In the genomic region with DNA sequence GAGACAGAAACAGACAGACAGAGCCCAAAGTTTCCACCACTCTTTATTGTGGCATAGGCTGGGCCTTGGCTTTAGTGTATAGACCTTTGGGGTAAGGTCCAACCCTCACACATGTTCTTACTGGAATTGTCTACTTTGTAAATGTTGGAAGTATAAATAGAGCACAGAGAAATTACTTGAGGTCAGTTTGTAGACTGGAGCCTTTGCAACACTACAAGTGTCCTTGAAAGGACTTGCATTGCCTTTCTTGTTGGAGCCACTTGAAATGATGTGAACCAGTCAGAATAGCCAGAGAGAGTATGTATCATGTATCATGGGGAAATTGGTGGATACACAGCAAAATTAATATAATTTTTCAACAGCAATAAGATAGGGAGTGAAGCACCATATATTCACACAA, we compare ENCODE assay signal across 14 mouse cellular contexts.
"Had no signal": no experiment of that assay in that cellular context is flagged by ENCODE, and none has a peak within 500 bp of the region (broad histone marks: within the 10 kb centered on the region; RNA-seq: fewer than 3 reads in every experiment).

No protein-coding gene starts in this region.

- DNase-seq: retina, postnatal 1 day; right cerebral cortex, adult 18-20 months; right cerebral cortex, postnatal 14 days; right cerebral cortex, postnatal 25 days; right cerebral cortex, postnatal 4 days; spleen, adult 18-20 months; thymus, adult 18-20 months; thymus, adult 2 months; thymus, postnatal 25 days; thymus, postnatal 36 days had no signal

- H3K9me3 ChIP-seq: neural tube, embryonic 13.5 days; neural tube, embryonic 15.5 days; stomach, embryonic 15.5 days had no signal

- H3K27me3 ChIP-seq: neural tube, embryonic 13.5 days; neural tube, embryonic 15.5 days; stomach, embryonic 15.5 days had no signal

- H3K4me2 ChIP-seq: neural tube, embryonic 13.5 days; neural tube, embryonic 15.5 days; stomach, embryonic 15.5 days had no signal

- H3K4me3 ChIP-seq: neural tube, embryonic 13.5 days; neural tube, embryonic 15.5 days; stomach, embryonic 15.5 days had no signal

- H3K9ac ChIP-seq: neural tube, embryonic 13.5 days; neural tube, embryonic 15.5 days; stomach, embryonic 15.5 days had no signal

- H3K36me3 ChIP-seq: neural tube, embryonic 13.5 days; neural tube, embryonic 15.5 days; stomach, embryonic 15.5 days had no signal

- H3K4me1 ChIP-seq: neural tube, embryonic 13.5 days; neural tube, embryonic 15.5 days; stomach, embryonic 15.5 days had no signal

- H3K27ac ChIP-seq: neural tube, embryonic 13.5 days; neural tube, embryonic 15.5 days; stomach, embryonic 15.5 days; stomach, postnatal 0 days had no signal
